Mouse (Mus musculus): Measurements from ENCODE around the gene Sptbn4. TPM values are rescaled to one million over a fixed set of nuclear protein-coding genes. Genes with fewer than 3 reads are reported as not detected.
A peak's percentile ranks its signal among the peaks of the same experiment; 100 is the strongest.

Gene Sptbn4
- polyA plus RNA-seq, 1 experiment, result 0.20 TPM

GRCm38 (mm10) chr7:27364379-27364778 is 83.1 kb downstream of the Sptbn4 start:
- Histone ChIP-seq H3K4me3 (ENCODE audit: insufficient read depth, low read depth, low read length) (peak overlapping the region; percentile 29), H3K4me1 (ENCODE audit: control insufficient read depth, insufficient read depth, insufficient read length, low read length) (no peaks in the 10 kb centered on the region), H3K27ac (replicated peaks; ENCODE audit: low read depth, low read length) (no peak overlapping the region)

- H3K4me1 ChIP-seq (ENCODE audit: control insufficient read depth, insufficient read depth, insufficient read length, low read length), result peaks cover under 1% of the 10 kb centered on the region; the same call in 1 of the 2 replicates
- no peak overlapping the region for H3K27ac ChIP-seq (replicated peaks; ENCODE audit: low read depth, low read length)
- peak overlapping the region; percentile 57 for H3K4me3 ChIP-seq (ENCODE audit: insufficient read depth, low read depth, low read length)
These were observed 86.1 kb downstream of the Sptbn4 start for GRCm38 (mm10) chr7:27361283-27361946.

GRCm38 (mm10) chr7:27360749-27361148 is 86.7 kb downstream of the Sptbn4 start:
- Histone ChIP-seq H3K4me1 (ENCODE audit: control insufficient read depth, insufficient read depth, insufficient read length, low read length) (peaks cover 2% of the 10 kb centered on the region; the same call in 1 of the 2 replicates), H3K4me3 (ENCODE audit: insufficient read depth, low read depth, low read length) (no peak overlapping the region), H3K27ac (replicated peaks; ENCODE audit: low read depth, low read length) (no peak overlapping the region)

- H3K27ac ChIP-seq (replicated peaks; ENCODE audit: low read depth, low read length), result no peak overlapping the region
- peaks cover 2% of the 10 kb centered on the region; the same call in 1 of the 2 replicates for H3K4me1 ChIP-seq (ENCODE audit: control insufficient read depth, insufficient read depth, insufficient read length, low read length)
- no peak overlapping the region for H3K4me3 ChIP-seq (ENCODE audit: insufficient read depth, low read depth, low read length)
These were observed 87.7 kb downstream of the Sptbn4 start for GRCm38 (mm10) chr7:27359706-27360358.

GRCm38 (mm10) chr7:27359162-27359561 is 88.3 kb downstream of the Sptbn4 start:
- peaks cover 2% of the 10 kb centered on the region; the same call in 1 of the 2 replicates for H3K4me1 ChIP-seq (ENCODE audit: control insufficient read depth, insufficient read depth, insufficient read length, low read length)
- H3K4me3 ChIP-seq (ENCODE audit: insufficient read depth, low read depth, low read length), result no peak overlapping the region
- no peak overlapping the region for H3K27ac ChIP-seq (replicated peaks; ENCODE audit: low read depth, low read length)

GRCm38 (mm10) chr7:27357595-27357978 is 89.9 kb downstream of the Sptbn4 start:
- Histone ChIP-seq H3K27ac (replicated peaks; ENCODE audit: low read depth, low read length) (0 out of 2 replicates have a peak overlapping the region, but pooled peaks have one; percentile 92), H3K4me1 (ENCODE audit: control insufficient read depth, insufficient read depth, insufficient read length, low read length) (peaks cover 2% of the 10 kb centered on the region; the same call in 1 of the 2 replicates), H3K4me3 (ENCODE audit: insufficient read depth, low read depth, low read length) (peak overlapping the region; percentile 53; the same call in 1 of the 2 replicates)

- Histone ChIP-seq H3K4me1 (ENCODE audit: control insufficient read depth, insufficient read depth, insufficient read length, low read length) (peaks cover 2% of the 10 kb centered on the region; the same call in 1 of the 2 replicates), H3K4me3 (ENCODE audit: insufficient read depth, low read depth, low read length) (peak within 1 kb of the TSS; percentile 53), H3K27ac (replicated peaks; ENCODE audit: low read depth, low read length) (peak within 1 kb of the TSS; percentile 92)
These were observed 90.5 kb downstream of the Sptbn4 start, which contains the start of gene Gm20479 for GRCm38 (mm10) chr7:27356861-27357594. Gene Gm20479, minus strand, starts transcription at chr7:27357419.

- Histone ChIP-seq H3K4me1 (ENCODE audit: control insufficient read depth, insufficient read depth, insufficient read length, low read length) (peaks cover 2% of the 10 kb centered on the region; the same call in 1 of the 2 replicates), H3K27ac (replicated peaks; ENCODE audit: low read depth, low read length) (peak overlapping the region; percentile 9), H3K4me3 (ENCODE audit: insufficient read depth, low read depth, low read length) (peak overlapping the region; percentile 53)
These were observed 91.2 kb downstream of the Sptbn4 start for GRCm38 (mm10) chr7:27356248-27356647.

- Histone ChIP-seq H3K4me1 (ENCODE audit: control insufficient read depth, insufficient read depth, insufficient read length, low read length) (peaks cover 2% of the 10 kb centered on the region; the same call in 1 of the 2 replicates), H3K4me3 (ENCODE audit: insufficient read depth, low read depth, low read length) (peak within 1 kb of the TSS; percentile 67), H3K27ac (replicated peaks; ENCODE audit: low read depth, low read length) (peak within 1 kb of the TSS; percentile 92)
These were observed 91.7 kb downstream of the Sptbn4 start, which contains the start of gene Shkbp1 for GRCm38 (mm10) chr7:27355745-27356240. Gene Shkbp1, minus strand, starts transcription at chr7:27356019.

- peaks cover 2% of the 10 kb centered on the region; the same call in 1 of the 2 replicates for H3K4me1 ChIP-seq (ENCODE audit: control insufficient read depth, insufficient read depth, insufficient read length, low read length)
- H3K4me3 ChIP-seq (ENCODE audit: insufficient read depth, low read depth, low read length), result peak overlapping the region; percentile 67
- H3K27ac ChIP-seq (replicated peaks; ENCODE audit: low read depth, low read length), result no peak overlapping the region
These were observed 92.2 kb downstream of the Sptbn4 start for GRCm38 (mm10) chr7:27355261-27355660.

GRCm38 (mm10) chr7:27354783-27355182 is 92.7 kb downstream of the Sptbn4 start:
- Histone ChIP-seq H3K27ac (replicated peaks; ENCODE audit: low read depth, low read length) (no peak overlapping the region), H3K4me3 (ENCODE audit: insufficient read depth, low read depth, low read length) (peak overlapping the region; percentile 67; the same call in 1 of the 2 replicates), H3K4me1 (ENCODE audit: control insufficient read depth, insufficient read depth, insufficient read length, low read length) (peaks cover 2% of the 10 kb centered on the region; the same call in 1 of the 2 replicates)

GRCm38 (mm10) chr7:27354144-27354543 is 93.3 kb downstream of the Sptbn4 start:
- peaks cover 2% of the 10 kb centered on the region; the same call in 1 of the 2 replicates for H3K4me1 ChIP-seq (ENCODE audit: control insufficient read depth, insufficient read depth, insufficient read length, low read length)
- H3K4me3 ChIP-seq (ENCODE audit: insufficient read depth, low read depth, low read length), result no peak overlapping the region
- H3K27ac ChIP-seq (replicated peaks; ENCODE audit: low read depth, low read length), result no peak overlapping the region

GRCm38 (mm10) chr7:27345444-27345843 is 102.0 kb downstream of the Sptbn4 start:
- H3K27ac ChIP-seq (replicated peaks; ENCODE audit: low read depth, low read length), result no peak overlapping the region
- H3K4me1 ChIP-seq (ENCODE audit: control insufficient read depth, insufficient read depth, insufficient read length, low read length), result no peaks in the 10 kb centered on the region
- H3K4me3 ChIP-seq (ENCODE audit: insufficient read depth, low read depth, low read length), result no peak overlapping the region

- H3K4me3 ChIP-seq (ENCODE audit: insufficient read depth, low read depth, low read length), result no peak overlapping the region
- H3K27ac ChIP-seq (replicated peaks; ENCODE audit: low read depth, low read length), result no peak overlapping the region
- H3K4me1 ChIP-seq (ENCODE audit: control insufficient read depth, insufficient read depth, insufficient read length, low read length), result no peaks in the 10 kb centered on the region
These were observed 104.9 kb downstream of the Sptbn4 start for GRCm38 (mm10) chr7:27342595-27342994.

- Histone ChIP-seq H3K4me1 (ENCODE audit: control insufficient read depth, insufficient read depth, insufficient read length, low read length) (no peaks in the 10 kb centered on the region), H3K4me3 (ENCODE audit: insufficient read depth, low read depth, low read length) (no peak overlapping the region), H3K27ac (replicated peaks; ENCODE audit: low read depth, low read length) (no peak overlapping the region)
These were observed 108.0 kb downstream of the Sptbn4 start for GRCm38 (mm10) chr7:27339519-27339918.
